Mouse (Mus musculus): ENCODE measurements around the gene Fam104a.
"Not testable (repeated sequence)": the region's sequence is repeated elsewhere in the genome, so short reads cannot be mapped to it uniquely, and the experiment has no call there.

Gene Fam104a

DNA sequence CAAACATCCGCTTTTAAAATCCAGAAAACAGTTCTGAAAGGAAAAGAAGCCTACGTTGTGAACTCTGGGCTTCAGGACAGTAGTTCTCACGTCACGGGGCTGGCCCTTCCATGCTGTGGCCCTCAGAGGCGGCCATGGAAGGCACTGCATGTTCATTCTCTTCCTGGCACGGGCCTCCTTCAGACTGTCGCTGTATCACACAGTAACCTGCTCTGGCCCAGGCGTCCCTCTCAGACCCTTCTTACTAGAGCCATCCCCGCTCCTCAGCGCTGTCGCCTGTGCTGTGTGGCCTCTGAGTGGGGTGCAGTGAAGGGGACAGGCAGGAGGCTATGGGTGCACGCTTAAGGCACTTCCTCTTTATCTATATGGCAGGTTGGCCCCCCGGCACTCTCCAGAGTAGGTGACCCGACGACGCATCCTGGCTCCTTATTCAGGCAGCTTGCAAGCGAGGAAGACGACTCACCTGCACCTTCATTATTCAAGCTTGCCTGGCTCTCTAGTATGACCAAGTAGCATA, 22.1 kb downstream of the Fam104a start:
- no peak for DNase-seq

DNA sequence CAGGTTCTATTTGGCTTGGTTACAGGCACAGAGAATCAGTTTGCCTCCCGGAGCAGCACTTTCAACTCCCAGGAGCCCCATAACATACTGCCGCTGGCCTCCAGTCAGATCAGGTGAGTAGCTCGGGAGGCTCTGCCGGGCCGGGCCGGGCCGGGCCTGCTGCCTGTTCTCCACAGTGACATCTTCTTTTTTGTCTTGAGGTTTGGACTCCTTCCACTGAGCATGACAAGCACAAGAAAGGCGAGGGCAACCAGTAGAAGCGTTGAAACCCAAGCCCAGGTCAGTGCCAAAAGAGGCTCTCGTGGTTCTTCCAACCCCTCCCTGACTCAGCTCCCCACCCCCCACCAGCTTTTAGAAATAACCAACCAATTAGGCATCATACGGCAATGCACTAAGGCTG, 23.0 kb downstream of the Fam104a start:
- DNase-seq = no peak

DNA sequence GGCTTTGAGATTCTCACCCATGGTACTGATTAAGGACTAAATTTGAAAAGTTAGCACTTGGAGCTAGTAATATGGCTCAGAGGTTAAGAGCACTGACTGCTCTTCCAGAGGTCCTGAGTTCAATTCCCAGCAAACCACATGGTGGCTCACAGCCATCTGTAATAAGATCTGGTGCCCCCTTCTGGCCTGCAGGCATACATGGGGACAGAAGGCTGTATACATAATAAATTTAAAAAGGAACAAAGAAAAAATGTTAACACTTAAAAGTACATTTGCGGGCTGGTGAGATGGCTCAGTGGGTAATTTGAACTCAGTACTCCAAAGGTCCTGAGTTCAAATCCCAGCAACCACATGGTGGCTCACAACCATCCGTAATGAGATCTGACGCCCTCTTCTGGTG, 23.7 kb downstream of the Fam104a start:
- not testable (repeated sequence) for DNase-seq

DNA sequence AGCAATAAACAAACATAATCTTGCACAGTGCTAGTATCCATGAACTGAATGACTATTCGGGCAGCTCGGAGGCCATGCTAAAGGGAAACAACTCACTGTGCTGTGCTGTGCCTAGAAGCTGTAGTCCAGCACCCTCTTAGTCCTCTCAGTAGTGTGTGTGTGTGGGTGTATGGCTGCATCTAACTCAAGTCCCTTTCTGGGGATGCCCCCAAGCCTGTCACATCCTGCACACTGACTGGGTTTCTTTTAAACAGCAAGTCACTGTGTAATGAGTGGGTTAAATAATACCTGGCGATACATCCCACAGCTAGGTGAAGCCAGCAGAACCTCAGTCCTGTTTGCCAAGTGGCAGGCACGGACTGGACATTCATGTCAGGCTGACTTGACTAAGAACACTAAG, 25.2 kb downstream of the Fam104a start:
- DNase-seq = no peak

DNA sequence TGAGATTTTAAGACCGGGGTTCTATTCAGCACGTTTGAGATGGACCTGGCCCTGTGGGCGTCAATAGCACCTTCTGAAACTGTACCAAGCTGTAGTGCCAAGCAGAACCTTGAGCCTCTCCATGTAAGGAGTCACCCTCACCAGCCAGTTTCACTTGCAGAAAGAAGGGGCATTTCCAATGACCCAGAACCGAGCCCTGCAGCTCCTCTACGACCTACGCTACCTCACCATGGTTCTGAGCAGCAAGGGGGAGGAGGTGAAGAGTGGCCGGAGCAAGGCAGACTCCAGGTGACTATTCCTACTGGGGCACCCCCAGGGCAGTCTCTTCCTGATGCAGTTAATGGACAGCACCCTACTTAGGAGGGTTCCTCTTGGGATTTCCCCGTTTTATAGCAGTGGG, 25.6 kb downstream of the Fam104a start:
- DNase-seq = no peak

DNA sequence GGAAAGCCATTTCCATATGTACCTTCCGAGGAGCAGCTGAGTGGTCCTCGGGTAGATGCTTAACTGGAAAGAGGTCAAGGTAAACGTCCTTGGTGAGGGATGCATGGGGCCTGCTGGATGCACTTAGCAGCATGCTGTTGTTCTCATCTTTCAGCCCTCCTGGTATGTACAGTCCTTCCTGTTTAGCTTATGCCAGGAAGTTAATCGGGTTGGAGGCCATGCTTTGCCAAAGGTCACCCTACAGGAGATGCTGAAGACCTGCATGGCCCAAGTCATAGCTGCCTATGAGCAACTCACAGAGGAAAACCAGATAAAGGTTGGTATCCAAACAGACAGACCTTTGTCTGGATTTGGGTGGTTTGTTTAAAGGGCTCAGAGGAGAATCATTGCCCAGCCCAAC, 26.7 kb downstream of the Fam104a start:
- no peak for DNase-seq

DNA sequence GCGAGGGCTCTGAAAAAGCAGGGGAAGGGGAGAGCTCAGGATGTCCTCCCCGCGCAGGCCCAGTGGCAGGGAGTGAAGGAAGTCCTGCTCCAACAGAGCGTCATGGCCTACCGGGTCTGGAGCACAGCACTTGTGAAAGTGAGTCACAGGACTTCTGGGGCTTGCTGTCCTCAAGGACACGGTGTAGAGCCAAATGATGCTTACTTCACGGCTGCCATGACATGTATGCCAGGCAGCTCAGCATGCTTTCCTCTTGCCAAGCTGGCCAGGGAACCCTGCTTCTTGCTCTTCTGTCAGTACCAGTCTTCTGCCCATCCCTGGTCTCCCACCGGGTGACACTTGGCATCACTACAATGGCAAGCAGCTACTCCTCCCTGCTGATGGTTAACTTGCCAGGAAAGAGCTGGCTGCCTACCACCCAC, 27.4 kb downstream of the Fam104a start:
- no peak for DNase-seq

DNA sequence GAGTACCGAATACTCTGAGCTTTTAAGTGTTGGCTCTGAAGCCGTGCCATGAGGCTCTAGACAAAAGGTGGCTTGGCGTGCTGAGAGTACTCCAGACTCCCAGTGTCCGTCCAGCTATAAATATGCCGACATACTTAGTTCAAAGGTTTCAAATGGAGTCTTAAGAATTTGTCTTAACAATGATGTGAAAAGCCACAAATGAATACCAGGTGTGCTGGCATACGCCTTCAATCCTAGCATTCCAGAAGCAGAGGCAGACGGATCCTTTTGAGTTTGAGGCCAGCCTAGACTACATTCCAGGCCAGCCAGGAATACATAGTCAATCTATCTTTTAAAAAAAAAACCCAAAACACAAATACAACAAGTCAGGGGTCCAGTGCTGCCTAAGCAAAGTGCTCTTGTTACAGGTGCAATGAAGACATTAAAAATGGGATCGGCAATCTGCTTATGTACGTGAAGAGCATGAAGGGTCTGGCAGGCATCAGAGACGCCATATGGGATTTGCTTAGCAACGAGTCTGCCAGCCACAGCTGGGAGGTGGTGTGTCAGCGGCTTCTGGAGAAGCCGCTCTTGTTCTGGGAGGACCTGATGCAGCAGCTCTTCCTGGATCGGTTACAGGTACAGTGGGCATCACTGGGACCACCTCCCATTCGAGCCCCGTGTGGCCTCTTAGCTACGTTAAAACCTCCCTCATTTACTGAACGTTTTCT, 29.2 kb downstream of the Fam104a start:
- peak; percentile 39 for DNase-seq

DNA sequence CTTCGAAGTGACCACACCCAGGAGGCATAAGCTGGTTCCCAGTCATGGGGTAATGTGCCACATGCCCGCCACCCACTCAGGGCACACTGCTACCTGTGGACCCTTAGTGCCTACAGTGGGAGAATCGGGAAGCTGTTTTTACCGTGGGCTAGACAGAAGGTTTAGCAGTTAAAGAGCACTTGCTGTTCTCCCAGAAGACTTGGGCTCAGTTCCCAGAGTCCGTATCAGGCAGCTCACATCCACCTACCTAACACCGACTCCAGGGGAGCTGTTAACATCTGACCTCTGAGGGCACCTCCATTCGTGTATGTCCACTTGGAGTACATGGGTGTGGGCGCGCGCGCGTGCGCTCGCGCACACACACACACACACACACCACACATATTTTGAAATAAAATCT, 29.9 kb downstream of the Fam104a start:
- no peak for DNase-seq

DNA sequence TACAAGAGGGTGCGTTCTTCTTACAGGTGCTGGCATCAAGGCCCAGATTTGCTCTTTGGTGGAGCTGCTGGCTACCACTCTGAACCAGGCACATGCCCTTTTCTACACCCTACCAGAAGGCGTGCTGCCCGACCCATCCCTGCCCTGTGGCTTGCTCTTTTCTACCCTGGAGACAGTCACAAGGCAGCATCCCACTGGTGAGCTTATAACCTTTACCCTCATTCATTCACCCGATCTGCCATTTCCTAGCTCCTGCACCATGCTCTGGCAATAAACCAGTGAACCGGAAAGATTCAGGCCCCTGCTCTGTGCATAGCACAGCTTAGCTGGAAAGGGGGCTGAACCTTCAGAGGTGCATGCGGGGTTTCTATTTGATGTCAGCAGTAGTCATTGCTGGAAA, 31.4 kb downstream of the Fam104a start:
- DNase-seq = no peak

DNA sequence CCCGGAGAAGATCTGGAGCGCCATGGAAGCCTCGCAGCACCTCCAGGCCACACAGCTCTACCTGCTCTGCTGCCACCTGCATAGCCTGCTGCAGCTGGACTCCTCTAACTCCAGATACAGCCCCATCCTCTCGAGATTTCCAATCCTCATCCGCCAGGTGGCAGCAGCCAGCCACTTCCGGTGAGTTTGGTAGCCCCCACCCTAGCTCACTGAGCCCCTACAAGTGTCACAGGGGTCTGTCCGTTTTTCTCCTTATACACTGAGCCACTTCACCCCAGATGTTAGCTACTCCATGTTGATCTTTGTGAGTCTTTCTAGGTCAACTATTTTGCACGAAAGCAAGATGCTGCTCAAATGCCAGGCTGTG, 32.1 kb downstream of the Fam104a start:
- peak; percentile 41 for DNase-seq

DNA sequence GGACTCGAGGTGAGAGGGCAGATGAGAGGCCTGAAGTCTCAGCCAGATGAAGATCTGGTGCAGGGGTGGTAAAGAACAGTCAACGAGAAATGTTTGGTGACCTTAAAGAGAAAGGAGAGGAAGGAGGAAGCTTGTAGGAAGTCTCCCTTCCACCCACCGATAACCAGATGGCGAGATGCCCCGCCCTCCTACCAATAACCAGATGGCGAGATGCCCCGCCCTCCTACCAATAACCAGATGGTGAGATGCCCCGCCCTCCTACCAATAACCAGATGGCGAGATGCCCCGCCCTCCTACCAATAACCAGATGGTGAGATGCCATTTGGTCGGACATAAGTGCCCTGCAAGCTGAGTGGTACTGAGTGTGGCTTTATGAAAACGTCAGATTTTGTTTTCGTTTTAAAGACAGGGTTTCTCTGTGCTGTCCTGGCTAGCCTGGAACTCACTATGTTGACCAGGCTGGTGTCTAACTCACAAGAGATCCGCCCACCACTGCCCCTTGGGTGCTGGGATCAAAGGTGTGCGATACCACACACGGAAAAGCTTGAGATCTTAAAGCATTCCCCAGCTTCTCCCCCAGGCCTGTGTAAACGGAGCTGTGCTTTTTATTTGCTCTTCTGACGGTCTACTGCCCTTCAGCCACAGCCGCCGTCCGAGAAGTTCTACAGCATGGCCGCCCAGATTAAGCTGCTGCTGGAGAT, 32.6 kb downstream of the Fam104a start:
- no peak for DNase-seq

DNA sequence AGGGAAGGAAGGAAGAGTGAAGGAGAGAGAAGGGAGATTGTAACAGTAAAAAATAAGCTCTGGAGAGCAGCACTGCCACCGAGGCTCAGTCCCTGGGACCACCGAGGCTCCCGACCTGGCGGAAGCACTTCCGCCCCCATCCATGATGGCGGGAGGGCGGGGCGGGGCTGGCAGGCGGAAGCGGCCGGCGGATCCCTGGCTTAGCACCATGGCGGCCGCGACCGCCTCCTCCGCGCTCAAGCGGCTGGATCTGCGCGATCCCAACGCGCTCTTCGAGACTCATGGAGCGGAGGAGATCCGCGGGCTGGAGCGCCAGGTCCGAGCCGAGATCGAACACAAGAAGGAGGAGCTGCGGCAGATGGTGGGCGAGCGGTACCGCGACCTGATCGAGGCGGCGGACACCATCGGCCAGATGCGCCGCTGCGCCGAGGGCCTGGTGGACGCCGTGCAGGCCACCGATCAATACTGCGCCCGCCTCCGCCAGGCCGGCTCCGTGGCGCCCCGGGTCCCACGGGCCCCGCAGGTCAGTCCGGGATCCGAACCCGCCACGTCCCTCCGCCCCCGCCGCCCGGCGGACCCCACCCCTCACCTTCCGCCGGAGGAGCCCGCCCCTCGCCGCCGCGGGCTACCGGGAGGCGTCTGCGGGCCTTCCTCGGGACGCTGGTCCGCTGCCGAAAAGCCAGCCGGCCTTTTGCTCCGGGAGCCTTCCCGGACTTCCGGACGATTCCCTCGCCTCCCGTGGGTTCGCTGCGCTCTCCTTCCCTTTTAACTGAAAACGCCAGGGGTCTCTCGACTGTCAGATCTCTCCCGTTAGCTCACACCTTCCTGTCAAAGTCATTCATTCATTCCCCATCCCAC, 34.4 kb downstream of the Fam104a start, which contains the start of gene Slc39a11:
Slc39a11 (minus strand) TSS at position 727 of the 858 bp plus-strand sequence.
- peak; percentile 65 for DNase-seq

DNA sequence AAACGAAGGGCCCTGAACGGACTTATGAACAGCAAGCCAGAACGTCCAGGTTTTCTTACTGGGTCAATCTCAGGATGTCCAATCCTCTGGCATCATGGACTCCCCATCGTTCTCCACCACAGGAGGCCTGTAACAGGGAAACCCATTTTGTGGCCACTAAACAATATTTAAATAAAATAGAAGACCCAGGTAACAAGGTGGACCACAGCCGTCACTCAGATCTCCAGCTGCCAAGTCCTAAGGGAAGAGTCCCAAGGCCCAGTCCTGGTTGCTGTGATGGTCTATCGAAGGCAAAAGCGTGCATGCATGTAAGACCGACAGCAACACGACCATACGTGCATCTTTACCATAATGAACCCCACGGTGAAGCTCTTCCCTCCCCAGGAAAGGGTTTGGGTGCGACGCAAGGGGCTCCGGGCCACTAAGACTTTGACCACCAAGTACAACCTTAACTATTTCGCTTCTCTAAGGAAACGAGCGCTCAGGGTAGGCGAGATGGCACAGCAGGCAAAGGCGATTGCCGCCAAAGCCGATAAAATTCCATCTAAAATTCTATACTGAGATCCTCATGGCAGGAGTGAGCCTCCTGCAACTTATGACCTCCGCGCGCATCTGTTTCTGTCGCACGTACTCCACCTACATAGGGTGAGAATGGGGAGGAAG, 35.1 kb downstream of the Fam104a start, which contains the start of gene Cog1:
Cog1 (plus strand) TSS at position 480 of the 663 bp plus-strand sequence.
- DNase-seq = no peak

DNA sequence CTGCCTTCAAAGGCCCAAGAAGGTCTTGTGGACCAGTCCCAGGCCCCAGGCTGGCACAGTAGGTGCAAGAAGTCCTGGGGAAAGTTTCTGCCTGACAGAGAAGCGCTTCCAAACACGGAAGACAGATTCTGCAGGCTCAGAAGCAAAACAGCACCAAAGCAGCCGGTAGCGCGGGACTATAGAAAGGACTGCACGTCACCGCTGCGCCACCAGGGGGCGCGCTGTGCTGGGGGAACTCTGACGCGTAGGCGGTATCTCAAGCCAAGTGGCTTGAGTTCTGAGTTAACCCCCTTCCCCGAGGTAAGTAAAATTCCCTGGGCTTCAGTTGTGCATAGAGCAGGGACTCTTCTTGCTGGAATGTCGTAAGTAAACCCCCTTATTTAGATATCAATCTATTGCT, 35.8 kb downstream of the Fam104a start:
- peak; percentile 81 for DNase-seq

DNA sequence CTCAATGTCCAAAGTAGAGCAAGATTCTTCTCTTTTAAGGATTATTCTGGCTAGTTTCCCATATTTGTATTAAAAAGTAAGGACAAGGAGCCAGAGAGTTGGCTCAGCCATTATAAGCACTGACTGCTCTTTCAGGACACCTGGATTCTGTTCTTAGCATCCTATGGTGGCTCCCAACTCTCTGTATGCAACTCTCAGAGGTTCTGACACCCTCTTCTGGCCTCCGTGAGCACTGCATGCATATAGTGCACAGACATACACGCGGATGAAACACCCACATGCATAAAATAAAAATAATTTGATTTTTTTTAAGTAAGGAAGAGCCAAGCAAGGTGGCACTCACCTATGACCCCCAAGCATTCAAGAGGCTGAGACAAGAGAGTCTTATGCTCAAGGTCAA, 38.8 kb downstream of the Fam104a start:
- DNase-seq = no peak

DNA sequence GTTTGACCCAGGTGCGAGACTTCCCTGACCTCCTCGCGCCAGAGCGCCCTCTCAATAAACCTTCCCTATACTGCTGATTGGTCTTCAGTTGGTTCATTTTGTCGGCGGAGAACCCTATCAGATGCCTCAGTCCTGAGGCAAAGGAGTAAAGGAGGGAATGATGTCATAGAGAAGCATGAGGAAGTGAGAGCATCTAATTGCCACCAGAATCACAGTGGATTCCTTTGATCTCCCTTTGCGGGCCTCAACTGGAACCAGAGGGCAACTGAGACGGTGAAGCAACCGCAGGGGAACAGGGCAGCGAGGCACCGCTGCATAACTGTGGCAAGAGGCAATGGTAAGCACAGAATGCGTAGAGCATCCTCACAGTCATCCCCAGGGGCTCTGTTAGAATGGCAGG, 45.3 kb downstream of the Fam104a start:
- no peak for DNase-seq

DNA sequence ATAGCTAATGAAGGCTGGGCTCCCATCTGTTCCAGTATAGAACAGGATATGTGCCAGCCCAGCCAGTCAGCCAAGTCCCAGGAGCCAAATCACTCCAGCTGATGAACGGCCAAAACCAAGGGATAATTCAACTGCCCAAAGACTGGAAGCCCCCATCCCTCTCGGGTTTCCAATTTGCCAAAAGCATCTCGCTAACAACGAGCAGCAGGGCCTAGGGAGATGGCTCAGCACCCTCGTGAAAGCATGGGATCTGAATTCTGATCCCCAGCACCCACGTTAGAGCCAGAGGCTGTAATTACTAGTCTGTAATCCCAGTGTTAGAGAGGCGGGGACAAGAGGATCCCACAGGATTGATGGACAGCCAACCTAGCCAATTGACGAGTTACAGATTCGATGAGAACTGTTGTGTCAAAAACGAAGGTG, 49.2 kb downstream of the Fam104a start:
- no peak for DNase-seq

DNA sequence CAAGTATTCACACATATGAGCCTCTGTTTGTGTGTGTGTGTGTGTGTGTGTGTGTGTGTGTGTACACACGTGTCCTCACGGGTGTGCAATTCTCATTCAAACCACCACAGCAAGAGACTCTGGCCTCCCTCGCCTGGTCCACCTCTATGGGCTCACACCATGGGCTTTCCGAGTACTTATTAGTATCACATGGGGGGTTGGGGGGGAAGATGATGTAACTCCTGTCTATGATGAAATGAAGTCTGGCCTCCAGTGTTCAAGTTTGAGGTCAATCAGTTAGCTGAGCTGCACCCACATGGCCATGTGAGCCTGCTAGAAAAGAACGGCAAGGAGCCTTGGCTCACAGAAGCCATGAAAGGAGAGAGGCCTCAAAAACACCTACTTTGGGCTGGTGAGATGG, 50.6 kb downstream of the Fam104a start:
- no peak for DNase-seq

DNA sequence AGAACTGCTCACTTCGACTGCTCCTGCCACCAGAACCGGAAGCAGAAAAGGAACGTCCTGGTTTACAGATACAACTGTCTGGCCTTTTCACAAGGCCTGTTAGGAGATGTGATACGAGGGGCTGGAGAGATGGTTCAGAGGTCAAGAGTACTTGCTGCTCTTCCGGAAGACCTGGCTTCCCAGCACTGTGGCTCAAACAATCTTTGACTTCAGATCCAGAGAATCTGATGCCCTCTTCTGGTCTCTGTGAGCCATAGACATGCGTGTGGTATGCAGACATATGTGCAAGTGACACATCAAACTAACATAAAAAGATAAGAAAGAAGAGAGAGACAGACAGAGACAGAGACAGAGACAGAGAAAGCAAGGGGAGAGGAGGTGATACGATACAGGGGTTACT, 51.7 kb downstream of the Fam104a start:
- no peak for DNase-seq

DNA sequence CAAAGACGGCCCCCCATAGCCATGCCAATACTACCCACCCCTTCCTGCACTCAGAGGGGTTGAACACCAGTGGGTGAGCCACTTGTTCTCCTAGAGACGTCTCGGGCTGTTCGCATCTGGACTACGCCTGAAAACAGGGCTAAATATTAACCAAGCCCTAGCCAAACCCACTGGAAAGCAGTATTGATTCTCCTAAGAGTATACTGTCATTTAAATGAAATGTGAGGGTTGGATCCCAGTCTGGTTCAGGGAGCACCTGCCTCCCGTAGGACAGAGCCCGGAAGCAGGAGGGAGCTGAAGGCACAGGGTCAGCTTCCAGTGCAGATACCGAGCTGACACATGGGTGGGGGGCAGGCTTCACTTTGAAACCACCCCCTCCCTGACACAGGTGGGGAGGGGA, 52.1 kb downstream of the Fam104a start:
- no peak for DNase-seq

DNA sequence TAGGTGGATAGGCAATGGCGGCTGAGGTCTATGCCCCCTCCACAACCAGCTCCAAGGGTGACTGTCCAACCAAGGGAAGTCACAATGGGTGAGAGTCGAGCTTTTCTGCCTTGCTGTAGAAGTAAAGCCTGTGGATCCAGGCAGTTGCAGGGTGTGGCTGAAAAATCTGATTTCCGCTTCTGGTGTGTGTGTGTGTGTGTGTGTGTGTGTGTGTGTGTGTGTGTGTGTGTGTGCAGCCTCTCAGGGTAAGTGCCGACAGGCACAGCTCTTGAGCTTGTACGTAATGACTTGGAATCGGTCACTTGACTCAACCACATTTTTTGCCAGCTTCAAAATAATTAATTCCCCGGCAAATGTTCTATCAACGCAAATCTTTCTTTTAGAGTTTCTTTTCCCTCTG, 52.7 kb downstream of the Fam104a start:
- peak; percentile 42 for DNase-seq

DNA sequence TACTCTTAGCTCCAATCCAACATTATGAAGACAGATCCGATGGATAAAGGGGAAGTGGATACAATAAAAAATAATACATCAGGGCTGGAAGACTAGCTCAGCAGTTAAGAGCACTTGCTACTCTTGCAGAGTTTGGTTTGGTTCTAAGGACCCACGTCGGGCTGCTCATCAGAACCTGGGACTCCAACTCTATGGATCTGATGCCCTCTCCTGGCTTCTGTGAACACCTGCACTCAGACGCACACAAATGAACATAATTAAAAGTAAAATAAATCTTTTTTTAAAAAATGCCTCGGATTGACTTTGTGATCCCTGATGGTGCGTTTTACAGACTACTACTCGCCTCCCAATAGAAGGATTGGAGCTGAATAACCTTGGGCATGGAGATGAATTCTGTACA, 53.3 kb downstream of the Fam104a start:
- DNase-seq = no peak
